Mouse (Mus musculus): Measurements from ENCODE around the gene Nox1.

Nox1 gene

DNA sequence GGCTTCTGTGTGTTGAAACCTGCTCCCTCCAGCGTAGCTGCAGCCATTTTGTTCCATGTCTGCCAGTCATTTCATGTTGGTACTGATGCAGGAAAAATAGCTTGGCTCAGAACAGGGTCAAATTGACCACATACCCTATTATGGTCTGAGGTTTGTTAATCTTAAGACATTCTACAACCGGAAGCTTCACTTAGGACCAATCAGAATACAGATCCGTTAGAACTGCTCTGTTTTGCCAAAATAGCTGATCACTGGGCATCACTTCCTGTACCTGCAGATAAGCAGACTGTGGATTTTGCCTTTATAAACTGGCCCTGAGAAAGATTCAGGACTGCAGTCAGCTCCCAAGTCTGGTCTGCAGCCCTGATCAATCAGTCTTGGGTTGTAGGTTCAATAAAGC is 93.2 kb downstream of the Nox1 start:
- DNase-seq (ENCODE audit: low spot score), result no peak

DNA sequence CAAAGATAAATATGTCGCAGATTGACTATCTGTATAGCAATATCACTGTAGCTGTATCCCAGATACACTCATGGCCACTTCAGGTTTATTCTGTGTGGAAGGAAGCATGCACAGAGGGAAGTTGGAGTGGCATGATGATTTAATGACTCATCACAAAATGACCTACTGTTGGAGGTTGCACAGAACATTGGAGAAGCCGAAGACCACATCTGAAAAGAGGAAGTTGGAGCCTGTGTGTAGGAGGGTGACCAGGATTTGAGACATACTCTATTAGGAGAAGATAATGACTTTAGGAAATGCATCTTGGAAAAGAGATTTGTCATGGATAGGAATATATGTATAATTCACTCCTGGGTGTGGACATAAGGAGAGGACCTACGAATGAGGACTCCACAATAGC is 105.3 kb downstream of the Nox1 start:
- DNase-seq (ENCODE audit: low spot score), result no peak

DNA sequence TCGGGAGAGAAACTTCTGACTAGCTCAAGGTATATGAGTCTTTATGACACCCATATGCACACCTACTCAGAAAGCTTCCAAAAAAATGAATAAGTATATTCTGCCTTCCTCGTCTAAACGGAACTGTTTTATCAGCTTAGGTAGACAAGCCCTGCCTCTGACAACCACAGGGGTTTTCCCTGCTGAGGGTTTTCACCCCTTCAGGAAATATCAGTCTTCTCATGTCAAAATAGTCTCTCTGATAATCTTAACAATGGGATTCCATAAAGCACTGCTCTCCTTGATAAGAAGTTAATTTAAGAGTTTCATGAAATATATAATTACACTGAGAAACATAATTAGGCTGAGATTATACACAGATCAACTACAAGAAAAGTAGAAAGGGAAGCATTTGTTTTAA is 110.0 kb downstream of the Nox1 start:
- DNase-seq (ENCODE audit: low spot score), result no peak

DNA sequence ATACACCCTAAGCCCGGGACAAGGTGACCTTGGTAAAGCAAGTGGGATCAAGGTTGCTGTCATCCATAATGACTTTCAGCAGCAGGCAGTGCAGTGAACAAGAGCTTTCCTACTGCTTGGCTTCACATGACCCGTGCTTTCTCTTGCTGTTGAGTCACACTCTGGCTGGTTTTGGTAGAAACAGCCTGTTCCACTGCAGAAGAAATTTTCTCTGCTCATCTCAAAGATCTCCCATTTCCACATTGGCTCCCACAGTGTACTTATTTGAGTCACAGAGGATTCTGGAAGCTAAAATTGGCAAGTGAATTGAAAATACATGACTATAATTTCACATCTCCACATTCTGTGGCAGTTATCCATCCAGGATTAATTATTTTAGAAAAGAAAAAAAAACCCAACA is 119.1 kb downstream of the Nox1 start:
- DNase-seq (ENCODE audit: low spot score), result no peak

DNA sequence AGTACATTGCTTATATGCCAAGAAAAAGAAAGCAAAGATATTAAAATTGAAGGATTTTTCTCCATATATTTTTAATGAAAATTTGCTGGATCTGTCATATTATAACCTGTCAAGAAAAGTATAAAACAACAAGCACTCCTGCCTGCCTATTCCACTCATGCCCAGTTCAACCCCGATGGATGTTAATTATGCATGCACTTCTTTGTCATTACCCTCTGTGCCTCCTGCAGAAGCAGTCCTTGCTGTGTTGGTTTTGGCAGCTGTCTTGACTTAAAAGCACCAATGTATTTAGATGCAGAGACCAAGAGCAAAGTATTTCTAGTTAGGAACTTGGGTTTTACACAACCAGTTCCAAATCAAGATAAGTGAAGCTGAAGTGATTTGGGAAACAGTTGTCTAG is 136.3 kb downstream of the Nox1 start:
- no peak for DNase-seq (ENCODE audit: low spot score)

DNA sequence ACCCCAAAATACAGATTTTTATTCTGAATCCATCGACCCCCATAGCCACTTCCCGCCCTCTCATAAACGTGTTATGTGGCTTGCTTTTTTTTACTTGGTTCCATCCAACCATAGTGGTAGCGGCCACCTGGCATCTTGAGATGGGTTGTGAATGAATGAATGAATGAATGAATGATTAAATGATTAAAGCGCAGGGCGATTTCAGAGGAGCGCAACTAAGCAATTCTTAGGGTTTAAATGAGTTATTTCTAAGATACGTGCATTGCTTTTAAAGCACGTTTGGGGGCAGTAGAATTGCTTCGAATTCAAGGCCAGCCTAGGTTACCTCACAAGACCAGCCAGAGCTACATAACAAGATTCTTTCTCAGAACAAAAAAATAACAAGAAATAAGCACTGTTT is 162.0 kb downstream of the Nox1 start:
- DNase-seq (ENCODE audit: low spot score), result no peak

DNA sequence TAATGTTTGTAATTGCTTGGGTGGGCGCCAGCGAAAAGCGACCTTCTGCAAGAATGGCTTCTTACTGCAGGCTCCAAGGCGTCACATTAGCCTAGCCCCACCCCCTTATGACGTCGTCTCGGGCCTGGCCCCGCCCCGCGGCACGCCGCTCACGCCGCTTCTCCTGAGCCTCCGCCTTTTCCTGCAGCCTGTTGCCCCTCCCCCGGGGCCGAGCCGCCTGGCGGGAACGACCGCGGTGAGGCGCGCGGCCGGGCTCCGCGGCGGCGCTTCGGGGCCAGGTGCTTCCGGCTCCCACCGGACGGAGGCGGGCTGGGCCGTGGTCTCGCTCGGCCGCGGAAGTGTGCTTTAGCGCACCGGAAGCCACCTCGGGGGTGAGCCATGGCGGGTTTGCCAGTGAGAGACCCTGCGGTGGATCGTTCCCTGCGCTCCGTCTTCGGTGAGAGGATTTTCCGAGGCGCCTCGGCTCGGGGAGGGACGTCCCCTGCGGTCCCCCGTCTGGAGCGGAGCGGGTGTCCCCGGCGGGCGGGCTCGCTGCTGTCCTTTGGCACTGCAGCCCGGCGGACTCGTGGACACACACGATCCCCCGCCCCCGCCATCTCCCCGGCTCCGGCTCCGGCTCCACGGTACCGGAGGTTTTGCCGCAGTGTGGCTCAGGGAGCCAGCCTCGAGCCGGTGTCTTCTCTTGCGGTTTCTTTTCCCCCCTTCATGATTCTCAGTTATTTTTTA is 162.6 kb downstream of the Nox1 start, which contains the start of gene Cstf2:
Cstf2 (plus strand) TSS at position 201 of the 726 bp plus-strand sequence.
- DNase-seq (ENCODE audit: low spot score), result peak; percentile 84

DNA sequence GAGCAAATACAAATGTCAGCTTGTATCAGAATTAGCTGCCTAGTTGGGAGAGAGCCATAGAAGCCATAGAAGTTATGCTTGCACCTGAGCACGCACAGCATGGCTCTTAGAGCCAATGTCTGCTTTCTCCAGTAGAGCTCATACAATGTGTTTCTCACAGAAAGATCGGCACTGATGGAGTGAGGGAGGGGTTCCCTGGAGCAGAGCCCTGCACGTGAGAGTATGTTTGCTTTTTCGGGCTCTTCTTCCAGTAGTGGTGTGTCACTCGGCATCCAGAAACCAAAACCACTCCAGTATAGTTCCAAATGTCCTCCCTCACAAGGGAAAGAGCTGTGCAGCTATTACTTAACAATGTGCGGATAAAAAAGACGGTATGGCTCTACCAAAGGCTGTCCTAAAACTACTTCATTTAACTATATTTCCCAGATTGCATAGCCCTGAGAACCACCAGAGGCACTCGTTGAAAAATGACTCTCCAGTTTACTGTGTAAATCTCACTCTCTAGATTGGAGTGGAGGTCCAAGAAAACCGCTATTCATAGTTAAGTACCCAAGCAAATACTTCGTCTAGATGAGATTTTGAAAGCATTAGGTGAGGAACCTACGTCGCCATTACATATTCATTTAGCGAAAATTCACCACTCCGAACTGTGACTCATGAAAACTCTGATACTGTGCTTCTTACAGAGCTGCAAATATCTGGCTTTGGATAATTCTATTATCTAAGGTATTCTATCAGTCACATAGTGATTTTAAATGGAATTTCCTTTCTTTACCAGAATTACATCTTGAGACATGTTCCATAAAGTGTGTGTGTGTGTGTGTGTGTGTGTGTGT is 163.5 kb downstream of the Nox1 start:
- DNase-seq (ENCODE audit: low spot score), result no peak

DNA sequence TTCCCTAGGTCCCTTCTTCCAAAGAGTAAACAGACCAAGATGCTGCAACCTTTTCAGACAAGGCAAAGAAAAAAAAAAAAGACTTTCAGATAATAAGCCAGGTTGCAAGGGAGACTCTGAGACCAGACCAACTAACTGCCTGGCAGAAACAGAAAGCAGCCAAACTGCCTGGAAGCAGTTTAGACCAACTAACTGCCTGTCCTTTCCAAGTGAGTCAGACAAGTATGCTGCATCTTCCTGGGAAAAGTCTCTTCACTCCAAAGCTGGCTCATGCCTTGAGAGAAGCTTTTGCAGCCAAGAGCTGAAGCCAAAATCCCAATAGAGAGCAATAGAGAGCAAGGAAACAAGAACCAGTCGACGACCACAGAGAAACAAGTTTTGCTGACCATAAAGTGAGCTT is 164.9 kb downstream of the Nox1 start:
- no peak for DNase-seq (ENCODE audit: low spot score)

DNA sequence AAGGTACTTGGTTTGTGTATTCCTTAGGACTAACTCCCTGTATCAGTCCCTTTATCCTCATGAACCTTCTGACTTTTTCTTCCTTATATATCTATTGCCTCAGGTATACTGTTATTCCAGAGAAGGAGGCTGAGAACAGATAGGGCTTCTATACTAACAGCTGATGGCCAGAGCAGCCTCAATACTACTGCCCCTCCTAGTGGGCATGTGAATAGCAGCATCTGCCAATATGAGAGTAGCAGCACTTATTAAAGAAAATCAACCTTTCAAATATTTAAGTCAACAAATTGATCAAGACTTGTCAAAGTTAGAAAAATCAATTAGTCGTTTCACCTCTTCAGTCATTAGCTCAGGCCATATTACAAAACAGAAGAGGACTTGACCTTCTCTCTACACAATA is 172.8 kb downstream of the Nox1 start:
- no peak for DNase-seq (ENCODE audit: low spot score)
